Mouse (Mus musculus) lung, postnatal 0 days (tissue): ENCODE results near the gene Zfp143.
A peak's percentile ranks its signal among the peaks of the same experiment; 100 is the strongest.

ENCODE experiments used
- CTCF ChIP-seq: IDR thresholded peaks from 2 replicates; pipeline ENCODE4 v1.5.1; 2016; ENCODE audit warnings: antibody characterized with exemption, mild to moderate bottlenecking
- EP300 ChIP-seq: IDR thresholded peaks from 2 replicates; pipeline ENCODE4 v1.6.1; 2016; ENCODE audit warnings: antibody characterized with exemption, mild to moderate bottlenecking, control low read depth

- TF ChIP-seq EP300 (peak; percentile 28; the same call in 1 of the 2 replicates), CTCF (peak; percentile 21; the same call in 1 of the 2 replicates)
Measured at GRCm38 (mm10) chr7:110061199-110061751, at the start of gene Zfp143.
